Mouse (Mus musculus): ENCODE results near the gene Krtap28-10.

GRCm38 (mm10) chr1:83060643-83061042 is 18.4 kb upstream of the Krtap28-10 start, which contains the start of gene Krtap28-13:
- TF ChIP-seq CTCF (conservative IDR thresholded peaks at IDR 0.05; ENCODE audit: insufficient read depth, insufficient read length, low read depth, low read length) = no peak
- TF ChIP-seq POLR2A (IDR thresholded peaks at IDR 0.05; ENCODE audit: low read depth, low read length) = no peak

All from kidney, adult 2 months (tissue).